Mouse (Mus musculus) CH12.LX (cell line): ENCODE results near the gene Cd200r3.

Experiments used
- CTCF ChIP-seq, 2 experiments: IDR thresholded peaks in 1 of 2; conservative IDR thresholded peaks in 1 of 2; 2 replicates each; pipeline ENCODE4 v1.5.1; 2011 to 2012; ENCODE audit warnings: low read depth in 2 of 2, low read length in 2 of 2, improper control_type of control experiment in 1 of 2, inconsistent platforms in 1 of 2, mild to moderate bottlenecking in 1 of 2, moderate library complexity in 1 of 2
- GABPA ChIP-seq: IDR thresholded peaks from 2 replicates; pipeline ENCODE4 v1.6.1; 2012; ENCODE audit warnings: low read depth, low read length, improper control_type of control experiment, inconsistent platforms; ENCODE audit not compliant: insufficient replicate concordance
- MAX ChIP-seq: IDR thresholded peaks from 2 replicates; pipeline ENCODE4 v1.6.1; 2011; ENCODE audit warnings: low read length, improper control_type of control experiment
- MXI1 ChIP-seq: IDR thresholded peaks from 2 replicates; pipeline ENCODE4 v1.6.1; 2011; ENCODE audit warnings: mild to moderate bottlenecking, low read depth, low read length, improper control_type of control experiment
- POLR2A ChIP-seq: IDR thresholded peaks from 2 replicates; pipeline ENCODE4 v1.6.1; 2011; ENCODE audit warnings: low read depth, mild to moderate bottlenecking, improper control_type of control experiment, low read length

DNA sequence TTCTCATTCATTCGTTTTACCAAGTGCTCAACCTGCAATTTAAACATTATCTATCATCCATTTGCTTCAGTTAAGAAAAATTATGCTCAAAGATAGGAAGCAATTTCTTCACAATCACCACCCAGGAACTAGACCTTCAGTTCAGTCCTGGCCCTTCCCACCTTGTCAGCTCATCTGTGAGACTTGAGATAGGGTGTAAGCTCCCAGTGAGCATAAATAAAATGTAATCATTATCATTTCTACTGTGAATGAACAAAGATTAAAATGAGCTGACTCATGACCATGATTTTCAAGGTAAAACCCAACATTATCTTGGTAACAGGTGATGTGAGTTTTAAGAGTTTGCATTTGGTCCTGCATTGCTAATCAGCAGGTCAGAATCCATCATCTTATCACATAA is 76.6 kb downstream of the Cd200r3 start:
- TF ChIP-seq POLR2A, result no peak
- TF ChIP-seq GABPA, result no peak
- TF ChIP-seq MAX, result no peak
- no peak for TF ChIP-seq CTCF (conservative IDR thresholded peaks at IDR 0.05 in 1 of 2, IDR thresholded peaks at IDR 0.05 in 1 of 2; ENCODE audit: low read depth in 2 of 2, low read length in 2 of 2)
- no peak for TF ChIP-seq MXI1
